Mouse (Mus musculus): ENCODE results near the gene Lmtk3.

Gene Lmtk3

GRCm38 (mm10) chr7:45783511-45784091, at the start of gene Lmtk3:
Lmtk3 (plus strand) TSS chr7:45783738.
- DNase-seq (ENCODE audit: inconsistent ontology term): peak; percentile 72

DNA sequence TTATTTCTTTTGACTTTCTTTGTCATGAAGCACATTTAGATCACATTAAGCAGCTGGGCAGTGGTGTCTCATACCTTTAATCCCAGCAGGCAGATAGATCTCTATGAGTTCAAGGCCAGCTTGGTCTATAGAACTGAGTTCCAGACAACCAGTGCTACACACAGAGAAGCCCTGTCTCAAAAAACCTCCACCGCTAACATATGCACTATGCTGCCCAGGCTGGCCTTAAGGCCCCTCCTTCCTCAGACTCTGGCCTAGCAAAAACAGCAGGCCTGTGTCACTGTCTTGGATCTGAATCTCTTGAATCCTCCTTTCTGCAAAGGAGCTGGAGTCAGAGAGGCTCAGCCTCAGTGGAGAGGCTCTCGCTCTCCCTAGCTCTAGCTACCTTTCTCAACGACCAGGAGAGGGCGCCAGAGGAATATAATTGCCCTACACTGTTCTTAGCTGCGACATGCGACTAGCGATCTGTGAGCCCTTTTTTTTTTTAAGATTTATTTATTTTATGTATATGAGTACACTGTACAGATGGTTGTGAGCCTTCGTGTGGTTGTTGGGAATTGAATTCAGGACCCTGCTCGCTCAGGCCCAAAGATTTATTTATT, 44.3 kb upstream of the Lmtk3 start:
- DNase-seq (ENCODE audit: inconsistent ontology term): peak; percentile 70

GRCm38 (mm10) chr7:45739820-45740219, 43.7 kb upstream of the Lmtk3 start:
- DNase-seq (ENCODE audit: inconsistent ontology term): no peak

DNA sequence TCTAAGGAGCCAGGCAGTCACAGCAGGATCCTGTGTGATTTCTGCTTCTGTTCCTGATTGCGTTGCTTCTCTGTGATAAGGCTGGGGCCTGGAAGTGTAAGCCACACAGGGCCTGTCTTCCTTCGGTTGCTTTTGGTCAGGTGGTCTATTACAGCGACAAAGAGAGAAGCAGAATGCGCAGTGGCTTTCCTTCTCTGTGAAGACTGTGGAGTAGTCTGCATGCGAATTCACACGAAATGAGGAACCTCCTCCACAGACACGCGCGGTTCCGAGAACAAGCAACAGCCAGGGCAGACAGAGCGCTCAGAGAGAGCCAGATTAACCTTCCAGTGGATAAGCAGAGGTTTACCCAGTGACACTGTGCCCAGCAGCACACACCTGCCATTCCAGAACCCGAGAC, 42.2 kb upstream of the Lmtk3 start:
- DNase-seq (ENCODE audit: inconsistent ontology term): no peak

- DNase-seq (ENCODE audit: inconsistent ontology term): no peak
Observed at GRCm38 (mm10) chr7:45741777-45742176, 41.8 kb upstream of the Lmtk3 start.

- DNase-seq (ENCODE audit: inconsistent ontology term): peak; percentile 68
Observed at GRCm38 (mm10) chr7:45742338-45742737, 41.2 kb upstream of the Lmtk3 start.

GRCm38 (mm10) chr7:45744387-45744786, 39.2 kb upstream of the Lmtk3 start:
- DNase-seq (ENCODE audit: inconsistent ontology term): peak; percentile 69

GRCm38 (mm10) chr7:45746518-45746917, 37.0 kb upstream of the Lmtk3 start:
- no peak for DNase-seq (ENCODE audit: inconsistent ontology term)

GRCm38 (mm10) chr7:45747450-45747849, 36.1 kb upstream of the Lmtk3 start:
- DNase-seq (ENCODE audit: inconsistent ontology term): no peak

DNA sequence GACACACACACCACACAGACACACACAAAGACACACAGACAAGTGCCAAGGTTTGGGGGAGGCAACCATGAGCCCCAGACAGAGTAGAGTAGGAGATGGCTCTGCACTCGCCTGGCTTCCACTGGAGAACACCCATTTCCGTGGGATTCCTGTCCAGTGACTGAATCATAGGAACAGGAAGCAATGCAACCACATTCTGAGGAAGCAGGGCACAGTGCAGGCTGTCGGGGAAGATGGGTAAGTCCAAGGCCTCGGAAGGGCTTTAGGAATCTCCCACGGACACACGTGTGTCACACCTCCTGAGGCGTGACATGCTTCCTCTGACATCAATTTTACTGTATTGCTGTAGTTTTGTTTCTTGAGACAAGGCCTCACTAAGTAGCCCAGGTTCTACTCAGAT, 35.4 kb upstream of the Lmtk3 start:
- no peak for DNase-seq (ENCODE audit: inconsistent ontology term)

DNA sequence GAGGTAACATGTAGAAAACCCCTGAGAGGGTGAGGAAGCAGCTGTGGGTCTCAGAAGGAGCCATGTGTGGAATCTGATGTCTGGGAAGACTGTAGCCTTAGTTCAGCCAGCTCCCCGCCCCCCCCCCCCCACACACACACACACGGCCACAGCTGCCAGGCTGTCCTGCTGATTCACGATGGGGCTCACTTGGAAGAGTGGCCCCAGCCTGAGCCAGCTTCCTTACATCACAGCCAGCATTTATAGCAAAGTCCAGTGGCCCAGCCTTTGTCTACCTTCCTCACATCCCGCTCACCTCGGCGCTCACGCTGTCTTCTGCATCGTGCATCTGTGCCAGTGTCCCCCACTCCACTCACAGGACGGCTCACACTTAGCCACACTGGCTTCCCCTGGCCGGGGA, 34.1 kb upstream of the Lmtk3 start:
- no peak for DNase-seq (ENCODE audit: inconsistent ontology term)

GRCm38 (mm10) chr7:45750162-45750561, 33.4 kb upstream of the Lmtk3 start:
- DNase-seq (ENCODE audit: inconsistent ontology term): no peak

DNA sequence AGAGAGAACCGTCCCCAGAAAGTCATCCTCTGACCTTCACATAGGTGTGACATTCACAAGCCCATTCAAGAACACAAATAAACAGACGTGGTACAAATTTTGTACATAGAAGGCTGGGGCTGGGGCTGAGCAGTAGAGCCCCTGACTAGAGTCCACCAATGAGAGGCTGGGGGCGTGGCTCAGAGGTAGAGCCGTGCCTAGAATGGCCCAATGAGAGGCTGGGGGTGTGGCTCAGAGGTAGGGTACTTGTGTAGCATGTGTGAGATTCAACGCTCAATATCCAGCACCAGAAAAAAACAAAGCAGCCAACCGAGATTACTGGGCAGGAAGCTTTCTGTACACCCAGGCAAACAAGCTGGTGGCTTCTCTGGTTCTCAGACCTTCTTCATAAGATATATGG, 27.8 kb upstream of the Lmtk3 start:
- no peak for DNase-seq (ENCODE audit: inconsistent ontology term)

- peak; percentile 66 for DNase-seq (ENCODE audit: inconsistent ontology term)
Observed at GRCm38 (mm10) chr7:45759400-45759799, 24.1 kb upstream of the Lmtk3 start.

- DNase-seq (ENCODE audit: inconsistent ontology term): no peak
Observed at GRCm38 (mm10) chr7:45760151-45760550, 23.4 kb upstream of the Lmtk3 start.

GRCm38 (mm10) chr7:45765995-45766394, 17.5 kb upstream of the Lmtk3 start:
- no peak for DNase-seq (ENCODE audit: inconsistent ontology term)

DNA sequence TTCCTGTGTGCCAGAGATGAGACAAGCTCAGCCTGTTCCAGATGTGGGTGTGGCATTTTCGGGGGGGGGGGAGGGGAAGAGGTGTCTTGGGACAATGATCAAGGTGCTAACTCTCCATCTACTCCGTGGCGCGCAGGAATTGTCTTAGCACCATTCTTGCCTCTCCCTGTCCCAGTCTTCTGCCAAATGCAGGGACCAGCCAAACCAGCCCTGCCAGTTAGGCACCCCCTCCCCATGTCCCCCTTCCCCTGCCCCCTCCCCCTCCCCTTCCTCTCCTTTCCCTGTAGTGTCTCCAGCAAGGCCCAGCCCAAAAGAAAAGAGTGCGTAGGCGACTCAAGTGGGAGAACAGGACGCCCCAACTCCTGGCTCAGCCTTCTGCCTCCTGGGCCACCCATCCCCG, 16.8 kb upstream of the Lmtk3 start:
- DNase-seq (ENCODE audit: inconsistent ontology term): no peak

DNA sequence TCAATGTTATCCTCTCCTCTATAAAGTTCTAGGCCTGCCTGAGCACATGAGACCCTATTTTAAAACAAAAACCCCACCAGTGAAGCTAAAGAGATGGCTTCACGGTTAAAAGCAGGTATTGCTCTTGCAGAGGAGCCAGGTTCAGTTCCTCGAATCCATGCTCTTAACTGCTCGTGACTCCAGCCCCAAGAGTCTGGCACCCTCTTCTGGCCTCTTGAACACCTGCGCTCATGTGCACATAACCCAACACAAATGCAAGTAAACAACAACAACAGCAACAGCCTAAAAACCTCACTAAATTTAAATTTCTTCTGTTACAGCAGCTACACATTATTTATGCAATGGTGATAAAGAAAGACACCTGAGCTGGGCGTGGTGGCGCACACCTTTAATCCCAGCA, 16.0 kb upstream of the Lmtk3 start:
- no peak for DNase-seq (ENCODE audit: inconsistent ontology term)

- no peak for DNase-seq (ENCODE audit: inconsistent ontology term)
Observed at GRCm38 (mm10) chr7:45770427-45771082, 13.0 kb upstream of the Lmtk3 start.

DNA sequence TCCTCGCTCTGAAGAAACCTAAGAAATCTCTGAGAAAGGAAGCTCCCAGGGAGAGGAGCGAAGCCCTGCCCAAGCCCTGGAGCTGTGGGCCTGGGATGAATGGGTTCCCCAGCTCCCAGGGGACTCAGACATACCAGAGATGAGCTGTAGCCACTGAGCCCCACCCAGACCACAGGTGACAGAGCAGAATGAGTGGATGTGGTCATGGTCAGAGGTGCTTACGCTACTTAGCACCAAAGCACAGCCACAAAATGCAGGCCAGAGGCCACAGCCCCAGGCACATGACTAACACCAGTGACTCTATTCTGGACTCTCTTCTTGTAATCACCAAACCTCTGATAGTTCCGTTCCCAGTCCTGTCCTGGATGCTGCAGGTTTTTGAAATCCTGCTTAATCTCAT, 12.4 kb upstream of the Lmtk3 start:
- peak; percentile 14 for DNase-seq (ENCODE audit: inconsistent ontology term)

GRCm38 (mm10) chr7:45775237-45775636, 8.3 kb upstream of the Lmtk3 start:
- no peak for DNase-seq (ENCODE audit: inconsistent ontology term)

- DNase-seq (ENCODE audit: inconsistent ontology term): no peak
Observed at GRCm38 (mm10) chr7:45779081-45779641, 4.4 kb upstream of the Lmtk3 start.

- DNase-seq (ENCODE audit: inconsistent ontology term): peak; percentile 73
Observed at GRCm38 (mm10) chr7:45782271-45782670, 1.3 kb upstream of the Lmtk3 start.

Data from Muller cell, postnatal 12 days (primary cell).